Mouse (Mus musculus): ENCODE data around the gene Hs2st1.

The Hs2st1 gene

GRCm38 (mm10) chr3:144433039-144433438 lies 136.9 kb downstream of the Hs2st1 start:
- DNase-seq = no peak

GRCm38 (mm10) chr3:144432143-144432577 lies 137.8 kb downstream of the Hs2st1 start:
- DNase-seq = no peak

GRCm38 (mm10) chr3:144428514-144429431 lies 141.2 kb downstream of the Hs2st1 start:
- no peak for DNase-seq

GRCm38 (mm10) chr3:144425041-144425448 lies 144.9 kb downstream of the Hs2st1 start:
- DNase-seq = peak; percentile 23

GRCm38 (mm10) chr3:144421404-144422180 lies 148.4 kb downstream of the Hs2st1 start:
- no peak for DNase-seq

- no peak for DNase-seq
Observed at GRCm38 (mm10) chr3:144413821-144414220, 156.2 kb downstream of the Hs2st1 start.

GRCm38 (mm10) chr3:144412538-144413272 lies 157.3 kb downstream of the Hs2st1 start:
- no peak for DNase-seq

GRCm38 (mm10) chr3:144411650-144412278 lies 158.2 kb downstream of the Hs2st1 start:
- no peak for DNase-seq

GRCm38 (mm10) chr3:144411051-144411542 lies 158.9 kb downstream of the Hs2st1 start:
- DNase-seq = no peak

GRCm38 (mm10) chr3:144408953-144409352 lies 161.0 kb downstream of the Hs2st1 start:
- DNase-seq = no peak

GRCm38 (mm10) chr3:144405331-144405730 lies 164.7 kb downstream of the Hs2st1 start:
- no peak for DNase-seq

GRCm38 (mm10) chr3:144401292-144401691 lies 168.7 kb downstream of the Hs2st1 start:
- no peak for DNase-seq

- DNase-seq = no peak
Observed at GRCm38 (mm10) chr3:144400870-144401269, 169.1 kb downstream of the Hs2st1 start.

GRCm38 (mm10) chr3:144400374-144400773 lies 169.6 kb downstream of the Hs2st1 start:
- no peak for DNase-seq

- peak; percentile 51 for DNase-seq
Observed at GRCm38 (mm10) chr3:144399358-144400096, 170.5 kb downstream of the Hs2st1 start.

GRCm38 (mm10) chr3:144398166-144398565 lies 171.8 kb downstream of the Hs2st1 start:
- no peak for DNase-seq

GRCm38 (mm10) chr3:144396478-144396877 lies 173.5 kb downstream of the Hs2st1 start:
- DNase-seq = no peak

GRCm38 (mm10) chr3:144394454-144394943 lies 175.5 kb downstream of the Hs2st1 start:
- DNase-seq = no peak

GRCm38 (mm10) chr3:144386446-144386845 lies 183.5 kb downstream of the Hs2st1 start:
- DNase-seq = no peak

GRCm38 (mm10) chr3:144384648-144385047 lies 185.3 kb downstream of the Hs2st1 start:
- no peak for DNase-seq

GRCm38 (mm10) chr3:144381431-144381980 lies 188.5 kb downstream of the Hs2st1 start:
- DNase-seq = no peak

Measured in cerebellum, adult 9-10 months (tissue).